In genomic region chr3:121309896-121310714, GRCm38 (mm10) we compare ENCODE assay signal across 9 mouse cellular contexts. TPM values are rescaled to one million over a fixed set of nuclear protein-coding genes. Genes with fewer than 3 reads are reported as not detected.
DNase-seq lines count a peak whose midpoint lies in the region; ATAC-seq and TF ChIP-seq lines count a peak whose summit lies in the region.
"Had no signal": no experiment of that assay in that cellular context is flagged by ENCODE, and none has a peak within 500 bp of the region (broad histone marks: within the 10 kb centered on the region; RNA-seq: fewer than 3 reads in every experiment).

No protein-coding gene starts in this region.

- H3K9me3 ChIP-seq in hindbrain, postnatal 0 days (ENCODE audit: low read length) = no peaks in the 10 kb centered on the region
- no peaks in the 10 kb centered on the region for H3K9me3 ChIP-seq in hindbrain, embryonic 16.5 days (ENCODE audit: control insufficient read depth, low read length)
- H3K9me3 ChIP-seq: stomach, embryonic 15.5 days had no signal

- H3K36me3 ChIP-seq in hindbrain, postnatal 0 days (ENCODE audit: insufficient read depth, low read length) = no peaks in the 10 kb centered on the region
- H3K36me3 ChIP-seq in hindbrain, embryonic 16.5 days (ENCODE audit: control insufficient read depth, insufficient read depth, low read length) = no peaks in the 10 kb centered on the region
- H3K36me3 ChIP-seq: stomach, embryonic 15.5 days had no signal

- H3K4me2 ChIP-seq in hindbrain, postnatal 0 days (ENCODE audit: low read depth, low read length) = no peak overlapping the region
- H3K4me2 ChIP-seq in hindbrain, embryonic 16.5 days (ENCODE audit: low read length) = no peak overlapping the region
- H3K4me2 ChIP-seq: stomach, embryonic 15.5 days had no signal

- H3K4me3 ChIP-seq in hindbrain, postnatal 0 days (ENCODE audit: low read length) = no peak overlapping the region
- H3K4me3 ChIP-seq in hindbrain, embryonic 16.5 days (ENCODE audit: low read length) = no peak overlapping the region
- H3K4me3 ChIP-seq: stomach, embryonic 15.5 days had no signal

- peak; percentile 40 for DNase-seq in hindbrain, postnatal 0 days (ENCODE audit: low spot score)
- DNase-seq in ovary, adult 18-20 months (ENCODE audit: low spot score) = peak; percentile 80
- DNase-seq in ovary, postnatal 10 days (ENCODE audit: low spot score) = no peak
- DNase-seq in adrenal gland, postnatal 25 days = peak; percentile 13
- DNase-seq in thymus, postnatal 25 days = peak; percentile 32
- DNase-seq in right cerebral cortex, adult 18-20 months = no peak
- DNase-seq in spleen, adult 18-20 months = no peak

- peak; percentile 55 for TF ChIP-seq CTCF in hindbrain, postnatal 0 days (IDR thresholded peaks at IDR 0.05; ENCODE audit: low read depth)

- no peaks in the 10 kb centered on the region for H3K27me3 ChIP-seq in hindbrain, postnatal 0 days (ENCODE audit: insufficient read depth, low read length)
- H3K27me3 ChIP-seq in hindbrain, embryonic 16.5 days (replicated peaks; ENCODE audit: control insufficient read depth, insufficient read depth, low read length) = no peaks in the 10 kb centered on the region
- H3K27me3 ChIP-seq: stomach, embryonic 15.5 days had no signal

- H3K27ac ChIP-seq in hindbrain, postnatal 0 days = no peak overlapping the region
- no peak overlapping the region for H3K27ac ChIP-seq in hindbrain, embryonic 16.5 days (ENCODE audit: low read depth, low read length)
- H3K27ac ChIP-seq: stomach, embryonic 15.5 days had no signal

- no peak overlapping the region for H3K9ac ChIP-seq in hindbrain, postnatal 0 days (replicated peaks; ENCODE audit: low read length)
- H3K9ac ChIP-seq in hindbrain, embryonic 16.5 days (ENCODE audit: low read depth, low read length) = no peak overlapping the region
- H3K9ac ChIP-seq: stomach, embryonic 15.5 days had no signal

- 87% methylated on average over 16 of the region's 16 CpGs for WGBS in hindbrain, postnatal 0 days
- 90% methylated on average over 16 of the region's 16 CpGs for WGBS in hindbrain, embryonic 16.5 days

- no peak for ATAC-seq in hindbrain, postnatal 0 days
- ATAC-seq in hindbrain, embryonic 16.5 days = no peak

- no peaks in the 10 kb centered on the region for H3K4me1 ChIP-seq in hindbrain, postnatal 0 days (ENCODE audit: insufficient read depth, low read length)
- no peaks in the 10 kb centered on the region; the same call in 1 of the 2 replicates for H3K4me1 ChIP-seq in hindbrain, embryonic 16.5 days (ENCODE audit: control insufficient read depth, insufficient read depth, low read depth, low read length)

RNA-seq across cellular contexts. Expression of gene Alg14, which starts 18.5 kb away (rescaled TPM):
- total RNA-seq in hindbrain, postnatal 0 days (2014; rRNA removed) = 26.6 and 30.3 TPM in 2 replicates
- polyA plus RNA-seq in hindbrain, postnatal 0 days (2015; fragmentation: Nextera tagmentation; extraction: Ambion mirVana) = 35.3 and 39.5 TPM in 2 replicates
- 41.3 and 44.8 TPM in 2 replicates for polyA plus RNA-seq in hindbrain, embryonic 16.5 days (2015; fragmentation: Nextera tagmentation; extraction: Ambion mirVana)
- total RNA-seq in adrenal gland, postnatal 25 days (2021) = 41.7 and 55.2 TPM in 2 replicates

RNA-seq across cellular contexts. Expression of gene Tmem56, which starts 27.2 kb away (rescaled TPM):
- 8.1 and 13.5 TPM in 2 replicates for total RNA-seq in hindbrain, postnatal 0 days (2014; rRNA removed)
- polyA plus RNA-seq in hindbrain, postnatal 0 days (2015; fragmentation: Nextera tagmentation; extraction: Ambion mirVana) = 3.8 and 3.9 TPM in 2 replicates
- 2.9 and 3.0 TPM in 2 replicates for polyA plus RNA-seq in hindbrain, embryonic 16.5 days (2015; fragmentation: Nextera tagmentation; extraction: Ambion mirVana)
- 30.2 and 34.0 TPM in 2 replicates for total RNA-seq in adrenal gland, postnatal 25 days (2021)

Comparison
In these comparisons a context has a peak if more than half of its experiments do, and no peak if none do; other contexts are left out.
1. DNase-seq: peak in hindbrain, postnatal 0 days (single experiment), ovary, adult 18-20 months (single experiment), adrenal gland, postnatal 25 days (single experiment) and thymus, postnatal 25 days (single experiment); none in ovary, postnatal 10 days (single experiment), right cerebral cortex, adult 18-20 months (single experiment) and spleen, adult 18-20 months (0 of 2).